Mouse (Mus musculus) heart, adult 2 months (tissue): Measurements from ENCODE around the gene Olfr205.

Experiments
- CTCF ChIP-seq: fragments of 200-600 bp; IDR thresholded peaks from 2 replicates; pipeline ENCODE4 v1.8.1; 2022; ENCODE audit warnings: antibody characterized with exemption, mild to moderate bottlenecking, moderate library complexity
- POLR2A ChIP-seq: fragments of 200-500 bp; IDR thresholded peaks from 2 replicates; pipeline ENCODE4 v1.6.1; 2011; ENCODE audit warnings: mild to moderate bottlenecking, low read depth, low read length, control low read depth; ENCODE audit not compliant: insufficient read depth

GRCm38 (mm10) chr16:59280542-59280941 is 50.4 kb downstream of the Olfr205 start:
- no peak for TF ChIP-seq CTCF
- no peak for TF ChIP-seq POLR2A
